Mouse (Mus musculus) liver, embryonic 12.5 days (tissue): ENCODE results near the gene Gm5767. TPM values are rescaled to one million over a fixed set of nuclear protein-coding genes. Genes with fewer than 3 reads are reported as not detected.
A peak's percentile ranks its signal among the peaks of the same experiment; 100 is the strongest.

Source experiments
- ATAC-seq: fragments of 200-750 bp; cut with Nextera tagmentation; 2 replicates; pipeline ENCODE4 v1.8.0; 2017; ENCODE audit warnings: moderate number of reproducible peaks, mild to moderate bottlenecking, moderate library complexity
- H3K27ac ChIP-seq: fragments of 300-500 bp; sonication (generic); 2 replicates; pipeline ENCODE4 v1.5.1; 2016; ENCODE audit warnings: mild to moderate bottlenecking
- H3K27me3 ChIP-seq: fragments of 300-500 bp; sonication (generic); replicated peaks from 2 replicates; pipeline ENCODE4 v1.6.1; 2016; ENCODE audit warnings: mild to moderate bottlenecking, moderate library complexity
- H3K36me3 ChIP-seq: fragments of 300-500 bp; sonication (generic); 2 replicates; pipeline ENCODE4 v1.6.1; 2016; ENCODE audit warnings: mild to moderate bottlenecking, moderate library complexity
- H3K4me1 ChIP-seq: fragments of 300-500 bp; sonication (generic); 2 replicates; pipeline ENCODE4 v1.6.1; 2016
- H3K4me2 ChIP-seq: fragments of 300-500 bp; sonication (generic); 2 replicates; pipeline ENCODE4 v1.6.1; 2016; ENCODE audit warnings: mild to moderate bottlenecking, moderate library complexity
- H3K4me3 ChIP-seq: fragments of 300-500 bp; sonication (generic); 2 replicates; pipeline ENCODE4 v1.5.1; 2016; ENCODE audit warnings: mild to moderate bottlenecking, moderate library complexity
- H3K9ac ChIP-seq: fragments of 300-500 bp; sonication (generic); 2 replicates; pipeline ENCODE4 v1.6.1; 2016; ENCODE audit warnings: mild to moderate bottlenecking, moderate library complexity
- H3K9me3 ChIP-seq: fragments of 300-500 bp; sonication (generic); replicated peaks from 2 replicates; pipeline ENCODE4 v1.6.1; 2016; ENCODE audit warnings: mild to moderate bottlenecking, moderate library complexity
- WGBS: fragments of 180-500 bp; shearing (Covaris S2); methylation state at CpG from one replicate; pipeline ENCODE4 v1.1.7; 2016; ENCODE audit not compliant: insufficient replicate concordance; 5-methylcytosine and 5-hydroxymethylcytosine counted together
- polyA plus RNA-seq: library from polyadenylated mRNA; unstranded; fragments of >200 nt; fragmentation: Nextera tagmentation; extraction: Ambion mirVana; gene quantifications from 2 replicates; pipeline ENCODE4 v1.2.1, GENCODE M21; 2016

Gm5767 gene
- polyA plus RNA-seq, 1 experiment from 2014 or later: not detected

DNA sequence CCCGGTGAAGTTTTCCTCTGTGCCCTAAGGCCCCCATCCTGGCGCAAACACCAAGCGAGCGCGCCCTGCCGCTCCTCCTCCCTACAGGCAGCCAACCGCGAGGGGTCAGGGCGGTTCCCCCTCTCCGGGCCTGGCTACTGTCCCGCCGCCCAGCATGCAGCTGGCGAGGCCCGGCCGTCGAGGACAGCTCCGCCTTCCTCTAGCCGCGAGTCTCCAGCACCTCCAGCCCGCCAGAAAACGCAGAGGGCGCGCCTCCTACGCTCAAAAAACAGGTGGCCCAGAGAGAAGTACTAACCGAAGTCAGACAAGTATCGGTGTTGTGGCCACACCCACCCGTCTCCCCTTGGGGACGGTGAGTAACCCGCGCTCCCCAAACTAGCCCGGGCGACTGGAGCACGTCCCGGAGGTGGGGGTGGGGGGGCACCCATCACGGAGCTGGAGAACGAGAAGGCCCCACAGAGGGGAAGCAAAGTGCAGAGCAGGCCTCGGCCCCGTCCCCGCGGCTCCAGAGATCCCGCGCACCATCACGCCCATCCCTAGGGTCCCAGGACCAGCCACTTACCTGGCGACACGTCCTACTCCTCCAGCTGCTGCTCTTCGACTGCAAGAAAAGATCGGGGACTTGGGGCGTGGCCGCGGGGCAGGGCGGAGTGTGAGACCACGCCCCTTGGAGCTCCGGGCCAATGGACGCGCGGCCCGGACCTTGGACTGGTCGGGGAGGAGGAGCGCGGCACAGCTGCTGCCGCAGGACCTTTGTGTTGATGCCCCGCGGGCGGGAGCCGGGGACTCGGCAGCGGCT is 8.8 kb upstream of the Gm5767 start, which contains the start of gene Carhsp1:
Gene Carhsp1, minus strand, starts transcription at position 605 of the 799 bp plus-strand sequence.
- Histone ChIP-seq H3K4me3 (peak within 1 kb of the TSS; percentile 83), H3K9me3 (no peaks in the 10 kb centered on the region), H3K27me3 (peaks cover 6% of the 10 kb centered on the region; the same call in 1 of the 2 replicates), H3K4me1 (peaks cover 91% of the 10 kb centered on the region), H3K36me3 (peaks cover 16% of the 10 kb centered on the region), H3K9ac (peak within 1 kb of the TSS; percentile 86), H3K27ac (peak within 1 kb of the TSS; percentile 93), H3K4me2 (peak within 1 kb of the TSS; percentile 97)
- peak; percentile 82 for ATAC-seq
- under 1% methylated on average over 67 of the region's 67 CpGs for WGBS

DNA sequence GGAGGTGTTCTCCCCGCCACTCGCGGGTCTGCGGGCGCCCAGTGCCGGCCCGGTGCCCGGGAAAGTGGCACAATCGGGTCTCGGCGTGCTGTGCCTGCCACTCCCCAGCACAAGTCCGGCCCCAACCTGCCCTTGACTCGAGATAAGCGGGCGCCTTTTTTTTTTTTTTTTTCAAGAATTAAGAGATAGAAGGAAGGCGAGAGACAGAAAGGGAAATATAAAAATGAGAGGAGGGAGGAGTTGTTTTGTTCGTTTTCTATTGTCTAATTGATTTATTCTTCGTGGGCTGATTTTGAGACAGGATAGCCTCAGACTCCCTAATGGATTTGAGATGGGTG is 8.3 kb upstream of the Gm5767 start:
- Histone ChIP-seq H3K27me3 (peaks cover 6% of the 10 kb centered on the region; the same call in 1 of the 2 replicates), H3K9me3 (no peaks in the 10 kb centered on the region), H3K9ac (peak overlapping the region; percentile 86), H3K4me1 (peaks cover 91% of the 10 kb centered on the region), H3K4me3 (peak overlapping the region; percentile 83), H3K36me3 (peaks cover 16% of the 10 kb centered on the region), H3K4me2 (peak overlapping the region; percentile 97), H3K27ac (peak overlapping the region; percentile 93)
- no peak for ATAC-seq
- under 1% methylated on average over 18 of the region's 18 CpGs for WGBS

DNA sequence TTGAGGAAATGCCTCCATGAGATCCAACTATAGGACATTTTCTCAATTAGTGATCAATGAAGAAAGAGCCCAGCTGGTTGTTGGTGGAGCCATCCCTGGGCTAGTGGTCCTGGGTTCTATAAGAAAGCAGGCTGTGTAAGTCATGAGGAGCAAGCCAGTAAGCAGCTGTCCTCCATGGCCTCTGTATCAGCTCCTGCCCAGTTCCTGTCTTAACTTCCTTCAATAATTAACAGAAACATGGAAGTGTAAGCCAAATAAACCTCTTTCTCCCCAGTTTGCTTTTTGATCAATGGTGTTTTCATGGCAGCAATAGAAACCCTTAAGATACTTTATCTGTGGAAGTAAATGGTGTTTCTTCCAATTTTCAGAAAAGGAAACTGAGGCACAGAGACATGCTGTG is 7.8 kb upstream of the Gm5767 start:
- Histone ChIP-seq H3K36me3 (peaks cover 16% of the 10 kb centered on the region), H3K27me3 (peaks cover 6% of the 10 kb centered on the region; the same call in 1 of the 2 replicates), H3K9ac (peak overlapping the region; percentile 86), H3K27ac (peak overlapping the region; percentile 93), H3K4me3 (peak overlapping the region; percentile 83), H3K4me1 (peaks cover 91% of the 10 kb centered on the region), H3K9me3 (no peaks in the 10 kb centered on the region), H3K4me2 (peak overlapping the region; percentile 97)
- ATAC-seq: no peak

DNA sequence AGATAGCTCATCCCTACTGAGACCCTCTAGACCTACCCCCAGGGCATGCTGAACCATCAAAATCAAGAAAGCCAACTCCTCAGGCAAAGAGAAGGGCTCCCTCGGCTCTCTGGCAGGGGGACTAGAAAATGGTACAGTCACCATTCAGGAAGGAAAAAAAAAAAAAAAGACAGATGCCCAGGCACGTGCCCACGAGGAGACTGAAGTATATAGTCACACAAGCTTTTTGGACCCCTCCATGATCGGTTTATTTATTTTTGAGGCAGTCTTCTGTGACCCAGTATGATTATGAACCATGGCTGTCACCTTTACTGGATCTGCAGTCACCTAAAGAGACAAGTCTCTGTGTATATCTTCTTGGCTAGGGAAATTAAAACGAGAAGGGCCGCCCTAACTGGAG is 7.2 kb upstream of the Gm5767 start:
- no peaks in the 10 kb centered on the region for H3K9me3 ChIP-seq
- no peak overlapping the region for H3K27ac ChIP-seq
- 55% methylated on average over 6 of the region's 6 CpGs for WGBS
- peaks cover 91% of the 10 kb centered on the region for H3K4me1 ChIP-seq
- H3K4me3 ChIP-seq: no peak overlapping the region
- peaks cover 6% of the 10 kb centered on the region; the same call in 1 of the 2 replicates for H3K27me3 ChIP-seq
- peak overlapping the region; percentile 97 for H3K4me2 ChIP-seq
- ATAC-seq: no peak
- H3K9ac ChIP-seq: no peak overlapping the region
- peaks cover 11% of the 10 kb centered on the region for H3K36me3 ChIP-seq

DNA sequence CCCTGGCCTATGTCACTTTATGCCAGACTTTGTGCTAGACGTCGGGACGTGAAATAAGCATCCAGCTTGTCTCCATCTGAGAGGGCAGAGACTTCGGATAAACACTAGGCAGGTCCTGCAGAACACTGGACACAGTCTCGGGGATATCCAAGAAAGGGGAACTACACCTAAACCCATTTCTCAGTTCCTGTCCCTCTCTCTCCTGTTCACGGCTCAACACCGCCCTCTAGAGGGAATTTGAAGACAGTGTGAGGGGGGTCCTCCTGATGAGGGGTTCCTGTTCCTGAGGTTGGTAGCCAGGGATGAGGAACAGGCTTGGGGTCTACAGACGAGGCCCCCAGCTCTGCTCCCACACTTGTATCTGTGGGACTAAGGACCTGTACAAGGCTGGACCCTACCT is 6.4 kb upstream of the Gm5767 start:
- H3K9me3 ChIP-seq: no peaks in the 10 kb centered on the region
- peaks cover 6% of the 10 kb centered on the region; the same call in 1 of the 2 replicates for H3K27me3 ChIP-seq
- no peak overlapping the region for H3K4me3 ChIP-seq
- H3K36me3 ChIP-seq: peaks cover 3% of the 10 kb centered on the region
- peak overlapping the region; percentile 46 for H3K4me2 ChIP-seq
- WGBS: 1% methylated on average over 8 of the region's 8 CpGs
- H3K9ac ChIP-seq: no peak overlapping the region
- peaks cover 91% of the 10 kb centered on the region for H3K4me1 ChIP-seq
- no peak for ATAC-seq
- H3K27ac ChIP-seq: peak overlapping the region; percentile 32

DNA sequence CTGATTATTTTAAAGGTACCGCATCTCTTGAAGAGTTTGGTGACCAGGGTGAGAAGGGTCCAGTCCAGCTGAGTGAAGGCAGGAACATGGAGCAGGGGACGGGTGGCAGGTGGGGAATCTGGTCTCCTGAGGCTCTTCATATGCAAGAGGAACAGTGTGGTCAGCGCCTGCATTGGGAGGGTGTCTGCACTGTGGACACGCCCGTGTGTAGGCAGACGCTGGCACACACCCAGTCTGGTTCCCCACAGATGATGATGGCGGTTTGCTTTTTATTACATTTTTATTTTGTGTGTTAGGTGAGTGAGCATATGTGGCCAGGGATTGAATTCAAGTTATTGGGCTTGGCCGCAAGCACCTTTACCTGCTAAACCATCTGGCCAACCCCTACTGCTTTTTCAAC is 5.0 kb upstream of the Gm5767 start:
- peaks cover 6% of the 10 kb centered on the region; the same call in 1 of the 2 replicates for H3K27me3 ChIP-seq
- no peaks in the 10 kb centered on the region for H3K9me3 ChIP-seq
- peaks cover 91% of the 10 kb centered on the region for H3K4me1 ChIP-seq
- peak overlapping the region; percentile 96 for H3K27ac ChIP-seq
- peak overlapping the region; percentile 68 for H3K9ac ChIP-seq
- no peaks in the 10 kb centered on the region for H3K36me3 ChIP-seq
- H3K4me3 ChIP-seq: peak overlapping the region; percentile 31
- 47% methylated on average over 8 of the region's 8 CpGs for WGBS
- H3K4me2 ChIP-seq: peak overlapping the region; percentile 68
- ATAC-seq: peak; percentile 36

DNA sequence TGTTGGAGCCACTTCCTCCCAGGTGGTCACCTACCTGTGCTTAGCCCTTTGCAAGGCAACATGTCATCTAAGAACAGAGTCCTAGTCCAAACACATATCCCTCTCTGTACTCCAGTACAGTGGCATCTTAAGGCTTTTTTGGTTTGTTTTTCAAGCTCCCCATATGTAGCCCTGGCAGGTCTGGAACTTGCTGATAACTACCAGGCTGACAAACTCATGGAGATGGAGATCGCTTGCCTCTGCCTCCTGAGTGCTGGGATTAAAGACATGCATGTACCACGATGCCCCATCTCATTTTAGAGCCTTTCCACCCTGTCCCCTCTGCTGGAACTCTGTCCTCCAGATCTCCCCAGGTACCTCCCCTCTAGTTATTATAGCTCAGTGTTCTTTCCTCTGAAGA is 4.3 kb upstream of the Gm5767 start:
- Histone ChIP-seq H3K9me3 (no peaks in the 10 kb centered on the region), H3K36me3 (no peaks in the 10 kb centered on the region), H3K4me2 (peak overlapping the region; percentile 68), H3K4me3 (peak overlapping the region; percentile 31), H3K27ac (peak overlapping the region; percentile 96), H3K9ac (peak overlapping the region; percentile 68), H3K4me1 (peaks cover 91% of the 10 kb centered on the region), H3K27me3 (peaks cover 6% of the 10 kb centered on the region; the same call in 1 of the 2 replicates)
- 16% methylated on average over 2 of the region's 2 CpGs for WGBS
- peak; percentile 62 for ATAC-seq

DNA sequence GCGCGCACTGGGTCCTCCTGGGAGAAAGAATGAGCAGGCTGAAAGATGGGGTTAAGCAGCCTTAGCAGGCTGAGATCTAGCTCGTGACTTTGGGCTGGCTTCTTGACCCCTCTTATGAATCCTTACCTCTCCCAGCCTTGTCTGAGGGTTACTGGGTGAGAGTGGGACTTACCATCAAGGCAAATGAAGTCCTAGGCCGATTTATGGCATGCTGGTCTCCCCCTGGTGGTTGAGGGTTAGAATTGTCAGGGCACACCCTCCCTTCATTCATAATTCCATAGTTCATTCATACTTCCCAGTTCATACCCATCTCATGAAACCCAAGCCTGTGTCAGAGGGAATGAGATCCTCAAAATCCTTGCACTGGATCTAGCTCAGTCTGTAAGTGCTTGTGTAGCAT is 3.8 kb upstream of the Gm5767 start:
- Histone ChIP-seq H3K4me2 (peak overlapping the region; percentile 68), H3K4me3 (peak overlapping the region; percentile 6; the same call in 1 of the 2 replicates), H3K36me3 (no peaks in the 10 kb centered on the region), H3K27ac (peak overlapping the region; percentile 96), H3K4me1 (peaks cover 88% of the 10 kb centered on the region), H3K27me3 (peaks cover 6% of the 10 kb centered on the region; the same call in 1 of the 2 replicates), H3K9ac (peak overlapping the region; percentile 68), H3K9me3 (no peaks in the 10 kb centered on the region)
- no peak for ATAC-seq
- WGBS: 55% methylated on average over 4 of the region's 4 CpGs

DNA sequence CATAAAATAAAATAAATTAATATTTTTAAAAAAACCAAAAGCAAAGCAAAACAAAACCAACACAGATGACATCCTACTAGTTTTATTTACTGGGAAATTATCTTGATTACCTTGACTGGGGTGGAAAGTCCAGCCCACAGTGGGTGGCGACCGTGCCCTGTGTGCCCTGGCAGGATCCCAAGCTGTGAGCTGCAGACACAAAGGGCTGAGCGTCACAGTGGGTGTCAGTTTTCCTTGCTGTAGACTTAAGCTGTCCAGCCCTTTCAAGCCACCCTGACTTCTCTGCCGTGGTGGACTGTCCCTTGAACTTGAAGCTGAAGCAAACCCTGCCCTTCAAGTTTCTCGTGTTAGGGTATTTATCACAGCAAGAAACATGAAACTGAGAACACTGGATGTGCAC is 2.5 kb upstream of the Gm5767 start:
- Histone ChIP-seq H3K4me3 (no peak overlapping the region), H3K36me3 (peaks cover under 1% of the 10 kb centered on the region; the same call in 1 of the 2 replicates), H3K4me1 (peaks cover 81% of the 10 kb centered on the region), H3K9me3 (no peaks in the 10 kb centered on the region), H3K4me2 (0 out of 2 replicates have a peak overlapping the region, but pooled peaks have one; percentile 18), H3K27me3 (peaks cover 5% of the 10 kb centered on the region; the same call in 1 of the 2 replicates), H3K27ac (peak overlapping the region; percentile 96), H3K9ac (peak overlapping the region; percentile 50)
- WGBS: 70% methylated on average over 5 of the region's 5 CpGs
- ATAC-seq: no peak

DNA sequence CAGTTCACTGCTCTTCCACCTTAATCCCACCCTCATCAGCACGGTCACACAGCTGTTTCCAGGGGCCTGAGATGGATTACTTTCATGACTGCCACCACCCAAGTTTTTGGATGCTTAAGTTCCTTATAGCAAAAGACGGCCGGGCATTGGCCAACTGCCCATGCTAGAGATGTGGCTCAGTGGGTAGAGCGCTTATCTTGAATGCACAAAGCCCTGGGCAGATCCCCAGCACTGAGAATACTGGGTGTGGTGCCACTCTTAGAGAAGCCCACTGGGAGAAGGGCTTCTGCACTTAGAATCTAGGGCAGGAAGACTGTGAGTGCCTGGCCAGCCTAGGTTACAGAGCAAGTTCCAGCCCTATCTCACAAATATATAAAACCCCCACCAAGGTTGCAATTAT is 1.9 kb upstream of the Gm5767 start:
- Histone ChIP-seq H3K27ac (peak overlapping the region; percentile 73), H3K4me1 (peaks cover 75% of the 10 kb centered on the region), H3K4me2 (peak overlapping the region; percentile 18; the same call in 1 of the 2 replicates)

DNA sequence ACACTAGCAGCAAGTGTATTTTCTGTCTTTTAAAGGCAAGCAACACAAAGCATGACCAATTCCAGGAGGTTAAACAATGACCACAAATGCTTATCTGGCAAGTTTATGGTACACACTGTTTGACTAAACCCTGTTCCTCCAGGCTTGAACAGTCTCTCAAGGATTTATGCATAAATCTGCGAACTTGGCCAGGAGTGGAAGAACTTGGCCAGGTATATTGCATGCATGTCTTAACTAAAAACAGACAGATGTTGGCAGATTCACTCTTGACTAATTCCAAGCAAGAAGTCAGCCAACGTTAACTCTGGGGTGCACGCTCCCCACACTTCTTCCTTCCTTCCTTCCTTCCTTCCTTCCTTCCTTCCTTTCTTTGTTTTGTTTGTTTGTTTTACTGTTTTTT is 790 bp upstream of the Gm5767 start:
- Histone ChIP-seq H3K4me3 (no peak overlapping the region), H3K27ac (0 out of 2 replicates have a peak overlapping the region, but pooled peaks have one; percentile 11), H3K9me3 (no peaks in the 10 kb centered on the region), H3K27me3 (no peaks in the 10 kb centered on the region), H3K9ac (no peak overlapping the region), H3K4me2 (no peak overlapping the region), H3K4me1 (peaks cover 71% of the 10 kb centered on the region), H3K36me3 (peaks cover 18% of the 10 kb centered on the region)
- WGBS: 71% methylated on average over 3 of the region's 3 CpGs
- no peak for ATAC-seq

More for the DNA sequence above, 1.9 kb upstream of the Gm5767 start:
- 60% methylated on average over 4 of the region's 4 CpGs for WGBS
- Histone ChIP-seq H3K36me3 (peaks cover 7% of the 10 kb centered on the region), H3K27me3 (no peaks in the 10 kb centered on the region), H3K9me3 (no peaks in the 10 kb centered on the region), H3K9ac (peak overlapping the region; percentile 50), H3K4me3 (no peak overlapping the region)
- peak; percentile 38; the same call in 1 of the 2 replicates for ATAC-seq

DNA sequence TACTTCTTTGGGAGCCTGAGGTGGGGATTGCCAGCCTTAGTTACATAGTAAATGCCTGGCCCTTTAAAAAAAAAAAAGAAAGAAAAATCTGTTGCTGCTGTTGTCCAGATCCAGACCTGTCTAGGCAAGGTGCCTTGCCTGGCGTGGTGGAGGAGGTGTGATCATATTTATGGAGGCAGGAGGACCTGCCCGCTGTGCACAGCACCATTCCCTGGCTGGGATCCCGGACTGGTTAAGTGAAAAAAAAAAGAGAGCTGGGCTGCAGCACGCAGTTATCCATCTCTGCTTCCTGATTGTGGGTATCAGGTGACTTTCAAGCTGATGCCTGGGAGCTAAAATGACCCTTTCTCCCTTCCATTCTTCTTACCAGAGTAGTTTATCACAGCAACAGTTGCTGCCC is 4.5 kb downstream of the Gm5767 start:
- no peaks in the 10 kb centered on the region for H3K9me3 ChIP-seq
- H3K27ac ChIP-seq: peak overlapping the region; percentile 97; the same call in 1 of the 2 replicates
- H3K9ac ChIP-seq: peak overlapping the region; percentile 76
- H3K36me3 ChIP-seq: peaks cover 62% of the 10 kb centered on the region
- H3K4me3 ChIP-seq: no peak overlapping the region
- peaks cover 71% of the 10 kb centered on the region for H3K4me1 ChIP-seq
- H3K27me3 ChIP-seq: no peaks in the 10 kb centered on the region
- no peak for ATAC-seq
- WGBS: 71% methylated on average over 4 of the region's 4 CpGs
- no peak overlapping the region; the same call in 1 of the 2 replicates for H3K4me2 ChIP-seq
